Mouse (Mus musculus): ENCODE measurements around the gene Paqr5.

Paqr5 gene

GRCm38 (mm10) chr9:62026600-62026999 is at the start of gene Paqr5:
TSS of gene Paqr5 (minus strand) at chr9:62026856.
- DNase-seq, result no peak

- DNase-seq, result no peak
These were observed 35.6 kb upstream of the Paqr5 start for GRCm38 (mm10) chr9:62062234-62062633.

DNA sequence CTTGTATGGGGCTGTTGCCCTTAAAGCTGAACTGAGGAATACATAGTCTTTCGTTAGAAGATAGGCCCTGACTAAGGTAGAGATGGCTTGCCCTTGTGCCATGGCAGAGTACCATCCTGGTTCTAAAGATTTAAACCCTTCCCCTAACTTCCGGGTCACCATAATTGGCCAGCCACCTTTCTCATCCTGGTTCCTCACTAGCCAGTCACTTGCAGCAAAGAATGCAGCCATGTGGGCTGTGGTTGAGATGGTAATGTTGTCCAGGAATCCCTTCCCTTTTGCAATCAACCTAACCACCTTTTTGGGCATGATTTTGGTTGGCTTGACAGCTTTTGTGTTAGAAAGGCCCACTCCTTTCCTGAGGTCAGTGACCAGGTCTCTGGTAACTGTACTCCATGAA is 33.8 kb upstream of the Paqr5 start:
- no peak for DNase-seq

- no peak for DNase-seq
These were observed 33.3 kb upstream of the Paqr5 start for GRCm38 (mm10) chr9:62059941-62060340.

- DNase-seq, result no peak
These were observed 31.3 kb upstream of the Paqr5 start for GRCm38 (mm10) chr9:62057881-62058506.

- DNase-seq, result no peak
These were observed 29.6 kb upstream of the Paqr5 start for GRCm38 (mm10) chr9:62056206-62056605.

DNA sequence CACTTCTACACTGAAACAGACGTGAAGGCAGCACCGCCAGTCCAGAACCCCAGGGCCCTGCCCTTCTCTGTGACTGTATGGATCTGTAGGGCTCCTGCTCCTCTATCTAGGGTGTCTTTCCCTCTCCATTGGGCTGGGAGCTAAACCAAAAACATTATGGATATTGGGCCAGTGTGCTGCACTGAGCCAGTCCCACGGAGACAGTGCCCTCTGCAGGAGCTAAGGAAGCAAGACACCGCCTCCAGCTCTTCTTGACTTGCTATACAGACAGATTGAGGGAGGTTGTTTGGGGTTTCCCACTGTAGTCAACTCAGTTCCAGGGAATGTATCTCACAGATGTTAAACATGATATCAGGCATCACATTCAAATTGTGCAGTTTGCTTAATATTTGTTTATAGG is 24.1 kb upstream of the Paqr5 start:
- no peak for DNase-seq

- no peak for DNase-seq
These were observed 22.5 kb upstream of the Paqr5 start for GRCm38 (mm10) chr9:62049166-62049565.

DNA sequence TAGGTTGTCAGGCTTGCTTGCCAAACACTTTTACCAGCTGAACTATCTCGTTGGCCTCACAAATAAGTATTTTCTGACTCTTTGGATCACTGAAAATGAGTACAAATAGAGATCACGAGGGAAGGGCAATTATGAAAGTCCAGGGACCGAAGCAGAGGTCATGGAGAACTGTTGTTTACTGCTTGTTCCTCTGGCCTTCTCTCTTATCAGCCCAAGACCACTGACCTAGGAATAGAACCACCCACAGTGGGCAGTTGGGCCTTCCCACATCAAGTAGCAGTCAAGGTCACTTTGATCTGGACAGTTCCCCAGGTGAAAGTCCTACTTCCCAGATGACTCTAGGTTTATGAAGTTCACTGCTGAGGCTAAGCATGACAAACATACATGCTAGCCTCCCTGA is 15.5 kb upstream of the Paqr5 start:
- DNase-seq, result no peak

GRCm38 (mm10) chr9:62040008-62040608 is 13.5 kb upstream of the Paqr5 start:
- peak; percentile 85 for DNase-seq

GRCm38 (mm10) chr9:62035806-62036205 is 9.2 kb upstream of the Paqr5 start:
- no peak for DNase-seq

- no peak for DNase-seq
These were observed 5.5 kb upstream of the Paqr5 start for GRCm38 (mm10) chr9:62032206-62032605.

- no peak for DNase-seq
These were observed 1.4 kb upstream of the Paqr5 start for GRCm38 (mm10) chr9:62028072-62028471.

DNA sequence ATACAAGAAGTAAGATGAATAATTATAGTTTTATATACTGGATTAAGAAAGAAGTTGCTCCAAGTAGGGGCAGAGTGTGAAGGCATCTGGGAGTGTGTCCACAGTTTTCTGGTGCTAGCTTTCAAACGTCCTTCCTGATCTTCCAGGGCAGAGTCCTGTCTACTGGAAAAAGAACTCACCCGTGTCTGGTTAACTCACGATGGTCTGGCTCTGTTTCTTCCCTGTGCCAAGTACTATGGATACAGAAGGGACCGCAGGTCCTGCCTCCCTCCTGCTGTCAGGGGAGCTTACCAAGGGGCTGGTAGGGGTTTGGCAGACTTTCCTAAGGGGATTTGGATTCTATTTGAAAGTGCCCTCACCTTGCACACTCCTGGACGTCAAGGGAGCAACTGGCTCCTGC is 1.6 kb downstream of the Paqr5 start:
- DNase-seq, result no peak

GRCm38 (mm10) chr9:62023879-62024278 is 2.8 kb downstream of the Paqr5 start:
- DNase-seq, result no peak

- DNase-seq, result no peak
These were observed 3.5 kb downstream of the Paqr5 start for GRCm38 (mm10) chr9:62022961-62023680.

DNA sequence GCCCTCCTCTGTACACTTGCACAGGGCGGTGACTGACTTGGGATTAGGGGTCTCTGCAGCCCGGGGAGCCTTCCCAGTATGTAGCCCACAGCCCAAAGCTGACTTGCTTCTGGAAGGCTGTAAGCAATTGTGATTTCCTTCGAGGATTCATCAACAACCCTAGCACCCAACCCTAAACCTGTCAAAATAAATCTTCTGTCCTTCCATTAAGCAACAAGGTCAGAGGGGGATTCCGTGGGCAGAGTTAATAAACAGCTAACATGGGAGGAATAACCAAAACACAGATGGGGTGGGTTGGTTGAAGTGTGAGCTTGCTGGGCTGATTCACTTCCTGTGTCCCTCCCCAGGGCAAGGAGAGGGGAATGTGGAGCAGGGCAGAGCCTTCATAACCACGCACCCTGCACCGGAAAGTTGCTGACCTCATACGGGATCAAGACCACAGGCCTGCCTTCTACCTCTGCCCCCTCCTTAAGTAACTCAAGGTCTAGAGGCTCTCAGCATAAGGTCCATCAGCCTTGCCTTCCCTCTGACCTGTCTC is 5.0 kb downstream of the Paqr5 start:
- DNase-seq, result no peak

DNA sequence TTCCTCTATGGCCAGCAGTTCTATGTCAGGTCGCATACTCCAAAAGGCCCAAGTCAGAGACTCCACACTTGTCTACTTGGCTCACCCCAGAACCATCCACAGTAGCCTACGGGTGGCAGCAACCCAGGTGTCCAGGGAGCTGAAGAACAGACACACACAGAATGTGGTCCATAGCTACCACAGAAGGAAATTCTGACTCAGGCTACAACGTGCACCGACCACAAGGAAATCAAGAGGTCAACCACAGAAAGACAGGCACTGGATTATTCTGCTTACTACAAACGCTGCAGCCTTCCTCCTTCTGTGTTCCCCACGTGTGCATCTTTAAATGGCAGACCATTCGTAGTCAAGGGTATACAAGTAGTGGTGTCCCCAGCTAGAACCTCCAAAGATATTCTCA is 6.4 kb downstream of the Paqr5 start:
- DNase-seq, result no peak

DNA sequence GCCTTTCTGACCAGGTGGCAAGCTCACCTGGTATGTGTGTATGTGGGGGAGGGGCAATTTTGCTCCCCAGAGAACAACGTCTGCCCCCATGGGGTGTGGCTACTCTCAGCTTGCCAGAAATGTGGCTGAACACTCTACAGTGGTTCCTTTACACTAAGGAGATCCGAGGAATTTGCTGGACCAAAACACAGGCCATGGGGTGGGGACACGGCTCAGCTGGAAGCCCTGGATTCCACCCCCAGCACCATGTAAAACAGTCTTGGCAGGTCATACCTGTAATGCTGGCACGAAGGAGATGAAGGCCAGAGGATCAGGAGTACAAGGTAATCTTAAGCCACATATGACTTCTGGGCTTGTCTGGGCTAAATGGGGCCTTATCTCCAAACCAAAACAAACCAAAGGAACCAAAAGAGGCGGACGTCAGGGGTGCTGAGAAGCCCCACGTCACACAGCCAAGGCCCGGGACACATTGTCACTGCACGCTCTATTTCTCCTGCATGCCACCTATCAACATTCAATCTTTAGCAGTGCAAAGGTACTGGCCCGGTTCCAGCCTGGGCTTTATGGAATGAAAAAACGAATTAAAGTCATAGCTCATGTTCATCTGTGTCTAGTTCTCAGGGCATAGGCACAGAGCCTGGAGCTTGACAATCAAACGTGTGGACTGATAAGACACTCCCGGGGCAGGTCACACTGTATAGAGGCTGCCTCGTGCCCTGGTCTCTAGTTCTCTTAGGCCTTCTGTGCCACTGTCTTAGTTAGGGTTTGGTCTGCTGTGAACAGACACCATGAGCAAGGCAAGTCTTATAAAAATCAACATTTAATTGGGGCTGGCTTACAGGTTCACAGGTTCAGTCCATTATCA is 8.2 kb downstream of the Paqr5 start:
- no peak for DNase-seq

DNA sequence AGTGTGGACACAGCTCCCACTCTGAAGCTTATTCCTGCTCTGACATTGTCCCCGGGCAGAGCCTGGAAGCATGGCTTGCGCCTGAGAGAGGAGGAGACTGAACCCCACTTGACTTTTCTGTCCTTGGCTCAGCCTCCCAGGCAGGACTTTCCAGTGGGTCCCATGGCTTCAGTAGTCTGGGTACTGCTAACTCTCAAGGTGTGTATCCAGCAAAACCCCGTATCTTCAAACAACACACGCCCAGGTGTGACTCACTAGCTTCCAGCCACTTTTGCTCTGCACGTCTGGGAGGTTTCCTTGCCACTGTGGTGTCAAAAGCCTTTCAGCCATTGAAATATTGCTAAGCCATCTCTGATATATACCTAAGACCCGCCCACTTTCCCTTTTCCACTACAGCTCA is 9.3 kb downstream of the Paqr5 start:
- DNase-seq, result no peak

- no peak for DNase-seq
These were observed 11.2 kb downstream of the Paqr5 start for GRCm38 (mm10) chr9:62015504-62015903.

GRCm38 (mm10) chr9:62013316-62014097 is 13.1 kb downstream of the Paqr5 start:
- DNase-seq, result no peak

Data from right cerebral cortex, postnatal 25 days (tissue).